Comparison of ENCODE assay signal across 14 mouse cellular contexts in the genomic region with DNA sequence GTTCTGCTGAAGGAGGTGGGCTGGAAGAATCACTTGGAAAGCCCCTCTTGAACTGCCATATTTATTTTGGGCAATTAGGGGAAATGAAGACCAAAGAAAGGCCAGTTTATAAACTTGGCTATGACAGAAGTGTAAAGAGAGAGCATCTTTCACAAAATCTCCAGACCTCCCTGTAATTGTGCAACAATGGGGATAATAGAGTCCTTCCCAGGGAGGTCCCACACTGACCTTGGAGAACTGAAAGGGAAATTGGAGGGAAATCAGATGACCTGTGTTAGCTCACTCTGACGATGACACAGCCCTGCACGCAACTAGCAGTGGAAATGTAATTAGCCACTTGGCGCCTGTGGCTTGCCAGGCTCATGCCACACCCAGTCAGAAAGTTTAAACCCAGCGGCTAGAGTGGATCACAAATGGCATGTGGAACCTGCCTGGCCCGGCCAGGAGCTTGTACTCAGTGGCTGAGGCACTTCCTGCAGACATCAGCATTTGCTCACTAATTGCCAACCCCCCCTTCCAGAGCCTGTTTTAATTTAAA. TPM values are rescaled to one million over a fixed set of nuclear protein-coding genes. Genes with fewer than 3 reads are reported as not detected.
A peak's percentile ranks its signal among the peaks of the same experiment; 100 is the strongest.
DNase-seq lines count a peak whose midpoint lies in the region; ATAC-seq lines count a peak whose summit lies in the region.
"Had no signal": no experiment of that assay in that cellular context is flagged by ENCODE, and none has a peak within 500 bp of the region (broad histone marks: within the 10 kb centered on the region; RNA-seq: fewer than 3 reads in every experiment).

No protein-coding gene starts in this region.

- H3K4me2 ChIP-seq in neural tube, embryonic 15.5 days = no peak overlapping the region
- H3K4me2 ChIP-seq: hindbrain, embryonic 14.5 days; liver, embryonic 11.5 days had no signal

- H3K4me3 ChIP-seq in neural tube, embryonic 15.5 days (replicated peaks) = no peak overlapping the region

- peaks cover 8% of the 10 kb centered on the region; the same call in 1 of the 2 replicates for H3K36me3 ChIP-seq in neural tube, embryonic 15.5 days

- no peaks in the 10 kb centered on the region for H3K4me1 ChIP-seq in neural tube, embryonic 15.5 days

- no peaks in the 10 kb centered on the region for H3K9me3 ChIP-seq in neural tube, embryonic 15.5 days (replicated peaks)

- no peak overlapping the region for H3K27ac ChIP-seq in neural tube, embryonic 15.5 days (replicated peaks)
- H3K27ac ChIP-seq: hindbrain, embryonic 14.5 days had no signal

- 56% methylated on average over 5 of the region's 5 CpGs for WGBS in neural tube, embryonic 15.5 days

- H3K9ac ChIP-seq in neural tube, embryonic 15.5 days (replicated peaks) = no peak overlapping the region
- H3K9ac ChIP-seq: hindbrain, embryonic 14.5 days had no signal

- H3K27me3 ChIP-seq in neural tube, embryonic 15.5 days (replicated peaks) = no peaks in the 10 kb centered on the region
- H3K27me3 ChIP-seq: CH12.LX had no signal

- ATAC-seq in neural tube, embryonic 15.5 days (ENCODE audit: low FRiP score) = no peak
- ATAC-seq in erythroid progenitor cell, adult 5-6 weeks (replicated peaks; ENCODE audit: low FRiP score, poor library complexity, severe bottlenecking) = no peak

- peak; percentile 28 for DNase-seq in gastrocnemius, postnatal 25 days
- DNase-seq in gastrocnemius, postnatal 10 days = no peak
- peak; percentile 12 for DNase-seq in neural tube, embryonic 10.5 days (ENCODE audit: extremely low spot score, low spot score)
- peak; percentile 6 for DNase-seq in fibroblast of lung, adult 2 months (ENCODE audit: low read depth)
- no peak for DNase-seq in layer of hippocampus, postnatal 14 days (ENCODE audit: low spot score in 2 of 2)
- DNase-seq: cerebellum, postnatal 25 days; heart, adult 18-20 months; kidney, adult 11 months; right cerebral cortex, postnatal 25 days had no signal

RNA-seq across cellular contexts. Expression of a gene that starts 58.6 kb away (rescaled TPM):
- 1 to 10 TPM; 2.9 to 3.3 TPM for total RNA-seq in gastrocnemius, postnatal 25 days (2021)
- total RNA-seq in gastrocnemius, postnatal 10 days (2021) = 1 to 10 TPM; 6.1 to 7.8 TPM
- polyA plus RNA-seq in neural tube, embryonic 15.5 days (2015; fragmentation: Nextera tagmentation; extraction: Ambion mirVana) = 0.87 and 1.0 TPM in 2 replicates
- total RNA-seq in layer of hippocampus, postnatal 14 days (2021) = 1 to 10 TPM; 1.1 to 1.9 TPM
- total RNA-seq in erythroid progenitor cell, adult 5-6 weeks (2015; ENCODE audit: low replicate concordance) = not detected in 2 replicates
- total RNA-seq in erythroid progenitor cell, adult 5-6 weeks (2017; ENCODE audit: low replicate concordance) = 3.1 TPM in 1 of 2 replicates, not detected in the other
- total RNA-seq: CH12.LX had no signal

Comparison
In these comparisons a context has a peak if more than half of its experiments do, and no peak if none do; other contexts are left out.
1. DNase-seq: peak in gastrocnemius, postnatal 25 days (single experiment), neural tube, embryonic 10.5 days (single experiment) and fibroblast of lung, adult 2 months (single experiment); none in gastrocnemius, postnatal 10 days (single experiment) and layer of hippocampus, postnatal 14 days (0 of 2).